Mouse (Mus musculus): Measurements from ENCODE around the gene Gm6880. TPM values are rescaled to one million over a fixed set of nuclear protein-coding genes. Genes with fewer than 3 reads are reported as not detected.
"Not testable (repeated sequence)": the region's sequence is repeated elsewhere in the genome, so short reads cannot be mapped to it uniquely, and the experiment has no call there.

Gene Gm6880
- not detected for total RNA-seq (2021)
- long read RNA-seq, experiment 1 = 0 reads
- long read RNA-seq, experiment 2 = 0 reads

DNA sequence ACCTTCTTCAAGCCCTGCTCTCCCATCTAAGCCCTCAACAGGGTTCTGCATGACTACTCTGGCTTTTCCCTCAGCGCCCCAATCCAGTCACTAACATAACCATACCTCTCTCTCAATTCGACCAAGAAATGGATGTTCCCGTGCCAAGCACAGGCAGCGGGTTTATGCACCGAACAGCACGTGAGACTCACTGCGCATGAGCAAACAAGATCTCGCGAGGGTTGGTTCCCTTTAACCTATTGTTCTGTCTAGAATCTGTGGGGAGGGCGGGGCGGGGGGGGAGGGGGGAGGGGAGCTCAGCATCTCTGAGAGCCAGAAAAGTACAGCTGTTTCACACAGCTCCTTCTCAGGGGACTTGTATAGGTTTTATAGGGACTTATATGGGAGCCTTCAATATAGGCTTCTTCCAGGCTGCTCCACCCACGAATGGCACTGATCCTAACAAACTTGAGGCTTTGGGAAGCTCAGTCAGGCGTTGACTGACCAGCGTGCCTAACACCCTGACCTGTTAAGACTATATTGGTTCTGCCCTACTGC is at the start of gene Gm6880:
TSS of gene Gm6880 (minus strand) at position 51 of the 537 bp plus-strand sequence.
- not testable (repeated sequence) for DNase-seq (ENCODE audit: low spot score in 2 of 2)

DNA sequence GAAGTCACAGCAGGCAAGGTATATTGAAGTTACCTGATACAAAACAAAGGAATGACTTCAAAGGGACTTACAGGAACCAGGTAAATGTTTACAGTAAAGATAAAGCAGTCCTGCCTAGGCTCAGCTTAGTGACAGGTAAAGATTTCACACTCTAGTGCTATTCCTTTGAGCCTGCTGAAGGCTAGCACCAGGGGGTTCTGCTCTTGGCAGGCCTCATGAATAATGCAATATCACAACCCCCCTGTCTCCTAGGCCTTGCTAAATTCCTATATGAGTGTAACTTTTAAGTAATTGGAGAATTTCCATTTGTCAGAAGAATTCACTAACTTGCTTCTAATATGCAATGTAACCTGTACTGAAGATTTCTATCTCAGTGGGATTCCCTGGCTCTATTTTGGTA is 36.3 kb upstream of the Gm6880 start:
- DNase-seq (ENCODE audit: low spot score in 2 of 2) = not testable (repeated sequence)

DNA sequence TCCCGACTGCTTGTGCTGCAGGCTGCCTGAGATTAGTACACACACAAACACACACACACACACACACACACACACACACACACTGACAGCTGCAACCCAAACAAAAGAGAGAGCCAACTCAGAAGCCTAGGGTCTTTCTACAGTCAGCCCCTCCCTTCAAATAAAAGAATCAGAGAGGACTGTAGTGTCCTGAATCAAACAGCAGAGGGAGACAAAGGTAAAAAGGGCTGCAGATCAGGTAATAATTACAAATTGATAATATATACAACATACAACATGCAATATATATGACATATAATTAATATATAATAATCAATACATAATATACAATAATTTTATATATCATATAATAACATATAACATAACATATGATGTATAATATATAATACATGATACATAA is 15.9 kb upstream of the Gm6880 start:
- DNase-seq (ENCODE audit: low spot score in 2 of 2) = no peak

DNA sequence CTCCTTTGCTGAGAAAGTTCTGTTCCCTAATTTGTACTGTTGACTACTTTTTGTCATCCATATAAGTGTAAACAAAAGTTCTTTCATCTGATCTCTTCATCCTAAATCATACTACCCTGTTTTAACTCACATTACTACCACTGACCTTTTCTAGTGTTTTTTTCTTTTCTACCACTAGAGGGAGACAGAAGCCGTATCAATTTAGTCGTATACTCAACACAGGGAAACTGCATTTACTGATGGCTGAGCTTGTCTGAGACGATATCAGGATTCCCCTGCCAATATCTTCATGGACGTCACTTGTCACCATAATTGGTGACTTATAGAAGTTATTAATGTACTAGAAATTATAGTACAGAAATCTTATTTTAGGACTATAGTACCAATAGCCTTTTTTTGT is 28.4 kb downstream of the Gm6880 start:
- DNase-seq (ENCODE audit: low spot score in 2 of 2) = no peak

DNA sequence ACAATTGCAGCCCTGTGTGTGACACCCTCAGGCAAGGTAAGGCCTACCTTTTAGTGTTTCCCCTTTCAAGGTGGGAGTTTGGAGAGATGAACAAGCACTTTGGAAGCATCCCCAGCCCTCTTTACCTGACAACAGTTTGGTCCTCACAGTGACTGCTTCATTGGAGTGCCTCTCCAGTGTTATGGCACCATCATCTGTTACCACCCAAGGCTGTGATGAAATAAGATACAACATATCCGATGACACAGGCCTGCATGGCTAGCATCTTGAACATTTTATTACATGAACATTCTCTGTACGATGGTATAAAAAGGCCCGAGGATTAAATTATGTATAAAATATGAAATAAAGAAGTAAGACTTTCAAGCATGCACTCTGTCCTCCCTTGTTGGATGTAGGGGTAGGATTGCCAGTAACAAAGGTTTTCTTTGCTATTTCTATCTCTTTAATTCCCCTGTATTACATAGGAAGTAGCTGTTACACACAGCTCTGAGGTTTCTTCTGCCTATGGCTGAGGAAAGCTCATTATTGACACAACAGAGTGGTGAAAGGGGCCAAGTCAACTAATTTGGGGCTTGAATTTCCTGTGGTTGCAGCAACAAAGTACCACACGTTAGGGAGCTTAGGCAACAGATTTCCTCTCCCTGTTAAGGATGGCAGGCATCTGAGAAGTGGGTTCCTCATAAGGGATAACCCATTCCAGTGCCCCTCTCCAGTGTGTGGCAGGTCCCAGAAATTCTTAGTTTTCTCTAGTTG is 29.9 kb downstream of the Gm6880 start:
- no peak for DNase-seq (ENCODE audit: low spot score in 2 of 2)

Other genes with a start within 250 kb of the Gm6880 start
- gene Flna, start 231.6 kb downstream of the Gm6880 start, total RNA-seq (2021) = 100 to 1,000 TPM; 113 to 170 TPM
- 100 to 1,000 TPM in 1 of 2 experiments, 10 to 100 TPM in 1; 93.6 to 165 TPM for gene Emd, start 226.7 kb downstream of the Gm6880 start, total RNA-seq (2021)
- gene Rpl10, start 210.6 kb downstream of the Gm6880 start, total RNA-seq (2021) = 100 to 1,000 TPM; 395 to 419 TPM
- 10 to 100 TPM; 64.6 to 81.8 TPM for gene Taz, start 199.5 kb downstream of the Gm6880 start, total RNA-seq (2021)
- gene Dnase1l1, start 199.1 kb downstream of the Gm6880 start, total RNA-seq (2021) = 10 to 100 TPM; 14.7 to 17.1 TPM
- 100 to 1,000 TPM; 206 to 258 TPM for gene Atp6ap1, start 184.3 kb downstream of the Gm6880 start, total RNA-seq (2021)
- 100 to 1,000 TPM; 245 to 250 TPM for gene Gdi1, start 176.4 kb downstream of the Gm6880 start, total RNA-seq (2021)
- 10 to 100 TPM; 63.3 to 65.8 TPM for gene Fam50a, start 168.4 kb downstream of the Gm6880 start, total RNA-seq (2021)
- 10 to 100 TPM in 1 of 2 experiments, 1 to 10 TPM in 1; 8.1 to 15.4 TPM for gene Plxna3, start 152.3 kb downstream of the Gm6880 start, total RNA-seq (2021)
- gene Lage3, start 127.8 kb downstream of the Gm6880 start, total RNA-seq (2021) = 10 to 100 TPM; 43.2 to 53.2 TPM
- 10 to 100 TPM; 61.4 to 63.9 TPM for gene Ubl4a, start 108.2 kb downstream of the Gm6880 start, total RNA-seq (2021)
- 10 to 100 TPM; 19.0 to 20.5 TPM for gene Slc10a3, start 108.0 kb downstream of the Gm6880 start, total RNA-seq (2021)
- gene Fam3a, start 88.1 kb downstream of the Gm6880 start, total RNA-seq (2021) = 10 to 100 TPM; 26.7 to 27.1 TPM
- gene Ikbkg, start 88.1 kb downstream of the Gm6880 start, total RNA-seq (2021) = 10 to 100 TPM; 56.8 to 63.6 TPM
- gene G6pdx, start 52.2 kb downstream of the Gm6880 start, total RNA-seq (2021) = 100 to 1,000 TPM; 195 to 261 TPM
- gene Olfr1326-ps1, start 93.5 kb upstream of the Gm6880 start, total RNA-seq (2021) = not detected
- gene Olfr1325, start 111.3 kb upstream of the Gm6880 start, total RNA-seq (2021) = not detected
- not detected for gene Gm5640, start 164.2 kb upstream of the Gm6880 start, total RNA-seq (2021)